Mouse (Mus musculus) kidney, embryonic 15.5 days (tissue): ENCODE data around the gene Nacad. TPM values are rescaled to one million over a fixed set of nuclear protein-coding genes. Genes with fewer than 3 reads are reported as not detected.

Experiments used
- ATAC-seq: fragments of 200-750 bp; cut with Nextera tagmentation; replicated peaks from 2 replicates; pipeline ENCODE4 v1.8.0; 2017; ENCODE audit warnings: moderate TSS enrichment; ENCODE audit not compliant: low FRiP score
- H3K27ac ChIP-seq: fragments of 300-500 bp; sonication (generic); 2 replicates; pipeline ENCODE4 v1.5.1; 2015; ENCODE audit warnings: mild to moderate bottlenecking, inconsistent platforms
- H3K27me3 ChIP-seq: fragments of 300-500 bp; sonication (generic); 2 replicates; pipeline ENCODE4 v1.6.1; 2015; ENCODE audit warnings: inconsistent platforms
- H3K36me3 ChIP-seq: fragments of 300-500 bp; sonication (generic); 2 replicates; pipeline ENCODE4 v1.6.1; 2015; ENCODE audit warnings: inconsistent platforms
- H3K4me1 ChIP-seq: fragments of 300-500 bp; sonication (generic); 2 replicates; pipeline ENCODE4 v1.6.1; 2015; ENCODE audit warnings: inconsistent platforms
- H3K4me2 ChIP-seq: fragments of 300-500 bp; sonication (generic); 2 replicates; pipeline ENCODE4 v1.6.1; 2015; ENCODE audit warnings: moderate library complexity, mild to moderate bottlenecking, inconsistent platforms
- H3K4me3 ChIP-seq: fragments of 300-500 bp; sonication (generic); replicated peaks from 2 replicates; pipeline ENCODE4 v1.5.1; 2015; ENCODE audit warnings: mild to moderate bottlenecking, inconsistent platforms
- H3K9ac ChIP-seq: fragments of 300-500 bp; sonication (generic); 2 replicates; pipeline ENCODE4 v1.6.1; 2015; ENCODE audit warnings: mild to moderate bottlenecking, inconsistent platforms
- H3K9me3 ChIP-seq: fragments of 300-500 bp; sonication (generic); replicated peaks from 2 replicates; pipeline ENCODE4 v1.6.1; 2016; ENCODE audit warnings: inconsistent platforms
- WGBS: fragments of 180-500 bp; shearing (Covaris S2); methylation state at CpG from one replicate; pipeline ENCODE4 v1.1.7; 2015; ENCODE audit warnings: mixed read lengths; 5-methylcytosine and 5-hydroxymethylcytosine counted together
- polyA plus RNA-seq: library from polyadenylated mRNA; unstranded; fragments of >200 nt; fragmentation: Nextera tagmentation; extraction: Ambion mirVana; gene quantifications from 2 replicates; pipeline ENCODE4 v1.2.1, GENCODE M21; 2015

The Nacad gene
- polyA plus RNA-seq, 1 experiment from 2014 or later, result 3.7 TPM

DNA sequence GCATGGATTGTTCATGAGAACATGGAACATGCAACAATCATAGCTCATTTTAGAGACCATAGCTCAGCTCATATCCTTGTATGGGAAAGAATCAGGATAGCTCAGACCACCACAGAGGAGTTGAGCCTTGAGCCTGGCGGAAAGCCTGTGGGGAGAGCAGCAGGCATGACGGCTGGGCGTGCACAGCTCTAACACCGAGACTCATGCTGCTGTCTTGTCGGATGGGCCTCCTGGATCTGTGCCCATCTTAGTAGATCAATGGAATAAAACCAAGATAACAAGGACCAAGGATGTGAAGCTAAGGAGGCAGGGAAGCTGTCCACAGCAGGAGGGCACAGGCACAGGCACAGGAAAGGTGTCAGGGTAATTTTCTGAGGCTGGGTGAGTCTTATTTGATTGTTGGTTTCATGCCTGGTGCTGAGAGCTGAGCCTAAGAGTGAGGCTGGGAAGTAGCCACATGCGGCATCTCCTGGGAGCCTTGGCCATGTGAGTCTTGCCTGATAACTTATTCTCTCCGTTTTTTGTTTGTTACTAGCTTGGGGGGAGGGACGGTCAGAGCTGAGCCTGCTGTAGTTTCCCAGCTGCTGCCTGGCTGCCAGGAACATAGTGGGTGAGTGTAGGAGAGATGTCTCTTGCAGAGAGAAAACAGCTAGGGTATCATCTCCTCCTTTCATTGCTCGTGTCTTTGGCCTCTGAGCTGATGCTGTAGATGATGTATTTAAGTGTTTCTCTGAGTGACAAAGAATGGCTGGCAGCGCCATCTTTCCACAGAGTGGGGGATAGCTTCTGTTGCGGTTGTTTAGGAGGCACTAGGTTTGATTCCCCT is 37.1 kb downstream of the Nacad start:
- peak overlapping the region; percentile 45; the same call in 1 of the 2 replicates for H3K27ac ChIP-seq
- peaks cover 37% of the 10 kb centered on the region for H3K36me3 ChIP-seq
- no peak for ATAC-seq
- no peak overlapping the region for H3K4me3 ChIP-seq
- peaks cover 7% of the 10 kb centered on the region; the same call in 1 of the 2 replicates for H3K4me1 ChIP-seq
- 66% methylated on average over 11 of the region's 11 CpGs for WGBS
- H3K9ac ChIP-seq, result no peak overlapping the region
- H3K27me3 ChIP-seq, result no peaks in the 10 kb centered on the region
- no peaks in the 10 kb centered on the region for H3K9me3 ChIP-seq
- H3K4me2 ChIP-seq, result no peak overlapping the region

DNA sequence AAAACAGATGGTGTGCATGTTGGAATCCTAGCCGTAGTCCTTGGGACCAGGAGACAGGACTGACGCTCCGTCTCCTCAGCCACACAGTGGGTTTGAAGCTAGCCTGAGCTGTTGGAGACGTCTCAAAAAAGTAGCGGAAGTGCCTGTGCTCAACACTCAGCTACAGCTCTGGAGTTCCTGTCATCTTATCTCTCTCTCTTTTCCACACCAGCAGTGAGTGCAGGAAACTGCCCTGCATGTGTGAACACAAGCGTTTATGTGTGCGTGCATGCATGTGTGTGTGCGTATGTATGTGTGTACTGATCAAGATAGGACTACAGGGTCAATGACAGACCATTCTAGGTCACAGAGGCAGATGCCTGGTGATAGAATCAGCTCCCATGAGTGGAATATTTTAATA is 37.9 kb downstream of the Nacad start:
- Histone ChIP-seq H3K9me3 (no peaks in the 10 kb centered on the region), H3K27ac (peak overlapping the region; percentile 32; the same call in 1 of the 2 replicates), H3K4me3 (no peak overlapping the region), H3K9ac (no peak overlapping the region), H3K36me3 (peaks cover 42% of the 10 kb centered on the region), H3K27me3 (no peaks in the 10 kb centered on the region), H3K4me2 (no peak overlapping the region), H3K4me1 (peaks cover 7% of the 10 kb centered on the region; the same call in 1 of the 2 replicates)
- WGBS, result 87% methylated on average over 8 of the region's 8 CpGs
- ATAC-seq, result no peak

DNA sequence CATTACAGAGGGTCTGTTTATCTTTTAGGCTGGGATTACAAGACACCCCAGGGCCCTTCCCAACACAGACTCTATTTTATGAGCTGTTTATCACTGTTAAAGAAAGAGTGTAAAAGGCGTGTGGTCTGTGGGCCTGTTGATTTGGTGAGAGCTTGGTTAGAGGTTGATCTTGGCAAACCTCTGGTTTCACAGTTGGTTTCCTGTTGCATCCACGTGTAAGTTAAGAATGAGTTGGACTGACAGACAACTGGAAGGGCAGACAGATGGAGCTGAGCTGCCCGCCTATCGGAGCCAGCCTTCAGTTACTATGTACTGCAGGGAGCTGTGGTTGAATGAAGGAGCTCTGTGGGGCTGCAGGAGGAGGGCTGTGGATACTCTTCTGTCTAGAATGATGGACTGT is 39.4 kb downstream of the Nacad start:
- no peak for ATAC-seq
- Histone ChIP-seq H3K4me3 (no peak overlapping the region), H3K27me3 (no peaks in the 10 kb centered on the region), H3K4me2 (no peak overlapping the region), H3K4me1 (peaks cover 11% of the 10 kb centered on the region; the same call in 1 of the 2 replicates), H3K36me3 (peaks cover 30% of the 10 kb centered on the region), H3K27ac (no peak overlapping the region), H3K9ac (no peak overlapping the region), H3K9me3 (no peaks in the 10 kb centered on the region)
- WGBS, result 67% methylated on average over 4 of the region's 4 CpGs

GRCm38 (mm10) chr11:6563201-6563600 is 42.7 kb downstream of the Nacad start:
- Histone ChIP-seq H3K9ac (no peak overlapping the region), H3K27ac (no peak overlapping the region), H3K9me3 (no peaks in the 10 kb centered on the region), H3K4me2 (no peak overlapping the region), H3K27me3 (no peaks in the 10 kb centered on the region), H3K4me3 (no peak overlapping the region), H3K36me3 (peaks cover 15% of the 10 kb centered on the region; the same call in 1 of the 2 replicates), H3K4me1 (peaks cover 23% of the 10 kb centered on the region)
- 86% methylated on average over 4 of the region's 4 CpGs for WGBS
- ATAC-seq, result no peak

DNA sequence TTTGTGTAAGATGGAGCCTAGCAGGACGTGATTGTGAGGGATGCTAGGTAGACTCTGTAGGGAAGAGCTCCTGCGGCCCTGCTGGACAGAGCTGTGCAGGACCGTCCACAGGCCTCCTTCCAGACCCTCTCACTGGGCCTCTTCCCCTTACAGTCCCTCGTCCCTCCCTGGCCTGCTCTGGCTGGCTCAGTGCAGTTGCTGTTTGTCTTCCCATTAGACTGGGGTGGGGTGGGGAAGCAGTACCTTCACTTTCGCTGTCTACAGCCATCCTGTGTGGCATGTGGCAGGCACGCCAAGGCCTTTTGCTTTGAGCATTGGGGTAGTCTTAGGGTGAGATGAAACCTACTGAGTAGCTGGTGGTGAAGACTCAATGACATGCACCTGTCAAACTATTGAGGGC is 43.5 kb downstream of the Nacad start:
- H3K27me3 ChIP-seq, result no peaks in the 10 kb centered on the region
- H3K9me3 ChIP-seq, result no peaks in the 10 kb centered on the region
- H3K27ac ChIP-seq, result no peak overlapping the region
- H3K4me3 ChIP-seq, result no peak overlapping the region
- WGBS, result 81% methylated on average over 6 of the region's 6 CpGs
- H3K9ac ChIP-seq, result no peak overlapping the region
- peaks cover 18% of the 10 kb centered on the region; the same call in 1 of the 2 replicates for H3K36me3 ChIP-seq
- no peak for ATAC-seq
- H3K4me1 ChIP-seq, result peaks cover 21% of the 10 kb centered on the region
- H3K4me2 ChIP-seq, result no peak overlapping the region

GRCm38 (mm10) chr11:6561474-6561873 is 44.4 kb downstream of the Nacad start:
- Histone ChIP-seq H3K4me2 (peak overlapping the region; percentile 26; the same call in 1 of the 2 replicates), H3K9ac (no peak overlapping the region), H3K36me3 (peaks cover 24% of the 10 kb centered on the region), H3K9me3 (no peaks in the 10 kb centered on the region), H3K4me1 (peaks cover 21% of the 10 kb centered on the region), H3K27me3 (no peaks in the 10 kb centered on the region), H3K27ac (peak overlapping the region; percentile 61), H3K4me3 (0 out of 2 replicates have a peak overlapping the region, but pooled peaks have one; percentile 1)
- ATAC-seq, result no peak
- WGBS, result 78% methylated on average over 4 of the region's 4 CpGs

- Histone ChIP-seq H3K4me3 (0 out of 2 replicates have a peak overlapping the region, but pooled peaks have one; percentile 1), H3K4me1 (peaks cover 21% of the 10 kb centered on the region), H3K9ac (no peak overlapping the region), H3K4me2 (no peak overlapping the region), H3K36me3 (peaks cover 23% of the 10 kb centered on the region), H3K27me3 (no peaks in the 10 kb centered on the region), H3K27ac (peak overlapping the region; percentile 61), H3K9me3 (no peaks in the 10 kb centered on the region)
- ATAC-seq, result no peak
- WGBS, result 74% methylated on average over 13 of the region's 13 CpGs
Measured at GRCm38 (mm10) chr11:6560655-6561360, 45.0 kb downstream of the Nacad start.

DNA sequence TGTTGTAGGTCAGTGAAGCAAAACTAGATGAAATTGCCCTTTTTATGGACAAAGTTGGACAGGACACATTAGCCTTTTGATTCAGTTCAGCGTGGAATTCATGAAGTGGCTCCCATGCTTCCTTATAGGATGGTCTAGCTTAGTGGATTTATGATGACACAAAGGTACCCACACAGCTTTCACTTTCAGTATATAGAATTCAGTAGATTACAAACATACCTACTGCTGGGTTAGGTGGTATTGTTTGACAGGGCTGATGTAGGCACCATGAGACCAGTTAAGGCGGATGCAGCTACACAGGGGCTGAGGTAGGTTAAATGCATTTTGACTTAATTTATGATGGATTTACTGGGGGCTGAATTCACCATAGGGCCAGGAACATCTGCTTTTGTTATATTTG is 45.9 kb downstream of the Nacad start:
- Histone ChIP-seq H3K9ac (no peak overlapping the region), H3K4me2 (no peak overlapping the region), H3K27ac (no peak overlapping the region), H3K4me3 (no peak overlapping the region), H3K27me3 (no peaks in the 10 kb centered on the region), H3K9me3 (no peaks in the 10 kb centered on the region), H3K36me3 (peaks cover 23% of the 10 kb centered on the region), H3K4me1 (peaks cover 21% of the 10 kb centered on the region)
- ATAC-seq, result no peak
- WGBS, result 85% methylated on average over 2 of the region's 2 CpGs

GRCm38 (mm10) chr11:6558234-6558633 is 47.6 kb downstream of the Nacad start:
- Histone ChIP-seq H3K4me1 (peaks cover 25% of the 10 kb centered on the region), H3K4me3 (no peak overlapping the region), H3K9ac (no peak overlapping the region), H3K4me2 (no peak overlapping the region), H3K9me3 (no peaks in the 10 kb centered on the region), H3K36me3 (peaks cover 18% of the 10 kb centered on the region), H3K27me3 (no peaks in the 10 kb centered on the region), H3K27ac (no peak overlapping the region)
- WGBS, result 89% methylated on average over 3 of the region's 3 CpGs
- ATAC-seq, result no peak

DNA sequence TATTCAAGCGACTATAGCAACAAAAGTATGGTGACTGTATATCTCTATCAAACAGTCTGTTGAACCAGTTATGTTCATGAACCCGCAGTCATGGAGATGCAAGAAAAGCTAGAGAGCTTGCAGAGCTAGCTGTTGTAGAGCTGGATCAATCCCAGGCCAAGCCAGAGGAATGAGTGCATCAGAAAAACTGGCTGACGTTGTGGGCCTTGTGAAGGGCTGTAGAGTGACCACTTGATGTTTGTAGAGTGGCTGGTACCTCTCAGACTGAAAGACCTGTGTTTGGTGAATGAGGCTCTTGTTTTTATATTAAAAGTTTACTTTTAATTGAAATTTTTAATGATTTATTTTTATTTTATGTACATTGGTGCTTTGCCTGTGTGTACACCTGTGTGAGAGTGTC is 55.7 kb downstream of the Nacad start:
- Histone ChIP-seq H3K4me3 (no peak overlapping the region), H3K27me3 (no peaks in the 10 kb centered on the region), H3K4me2 (no peak overlapping the region), H3K36me3 (peaks cover 17% of the 10 kb centered on the region), H3K4me1 (peaks cover 27% of the 10 kb centered on the region), H3K9ac (no peak overlapping the region), H3K9me3 (no peaks in the 10 kb centered on the region), H3K27ac (no peak overlapping the region)
- no peak for ATAC-seq
- 93% methylated on average over 3 of the region's 3 CpGs for WGBS

DNA sequence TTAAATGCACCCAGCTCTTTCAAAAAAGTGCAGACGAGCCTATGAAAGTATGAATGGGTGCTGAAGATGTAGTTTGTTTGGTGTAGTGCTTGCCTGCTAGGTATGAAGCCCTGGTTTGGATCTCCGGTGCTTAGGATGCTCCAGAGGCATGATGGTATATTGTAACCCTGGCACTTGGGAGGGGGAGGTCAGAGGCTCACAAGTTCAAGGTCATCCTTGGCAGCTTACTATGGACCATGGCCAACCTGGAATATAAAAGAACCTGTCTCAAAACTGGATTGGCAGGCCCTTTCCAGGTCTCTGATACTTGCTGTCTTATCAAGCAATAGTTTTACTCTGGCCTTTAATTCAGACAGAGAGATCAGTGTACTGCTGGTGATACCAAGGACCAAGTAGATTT is 56.1 kb downstream of the Nacad start:
- H3K27ac ChIP-seq, result no peak overlapping the region
- peaks cover 27% of the 10 kb centered on the region for H3K4me1 ChIP-seq
- ATAC-seq, result no peak
- WGBS, result 100% methylated on average over 2 of the region's 2 CpGs
- H3K9me3 ChIP-seq, result no peaks in the 10 kb centered on the region
- H3K27me3 ChIP-seq, result no peaks in the 10 kb centered on the region
- peaks cover 17% of the 10 kb centered on the region for H3K36me3 ChIP-seq
- no peak overlapping the region for H3K4me2 ChIP-seq
- H3K4me3 ChIP-seq, result no peak overlapping the region
- H3K9ac ChIP-seq, result no peak overlapping the region
